Mouse (Mus musculus): Measurements from ENCODE around the gene Ccl5. TPM values are rescaled to one million over a fixed set of nuclear protein-coding genes. Genes with fewer than 3 reads are reported as not detected.

The Ccl5 gene
- polyA plus RNA-seq, 1 experiment from 2014 or later: not detected

Other genes starting within 250 kb of the Ccl5 start
- 0.07 and 0.09 TPM in 2 replicates for gene Slfn14, start 243.8 kb downstream of the Ccl5 start, polyA plus RNA-seq (2015; fragmentation: Nextera tagmentation; extraction: Ambion mirVana)
- 111 and 117 TPM in 2 replicates for gene Ap2b1, start 231.5 kb downstream of the Ccl5 start, polyA plus RNA-seq (2015; fragmentation: Nextera tagmentation; extraction: Ambion mirVana)
- gene Pex12, start 227.9 kb downstream of the Ccl5 start, polyA plus RNA-seq (2015; fragmentation: Nextera tagmentation; extraction: Ambion mirVana): 15.6 and 15.9 TPM in 2 replicates
- 44.2 and 48.6 TPM in 2 replicates for gene Rasl10b, start 121.4 kb downstream of the Ccl5 start, polyA plus RNA-seq (2015; fragmentation: Nextera tagmentation; extraction: Ambion mirVana)
- 0.41 and 0.91 TPM in 2 replicates for gene Gas2l2, start 101.1 kb downstream of the Ccl5 start, polyA plus RNA-seq (2015; fragmentation: Nextera tagmentation; extraction: Ambion mirVana)
- 0.42 and 0.78 TPM in 2 replicates for gene 1700020L24Rik, start 92.8 kb downstream of the Ccl5 start, polyA plus RNA-seq (2015; fragmentation: Nextera tagmentation; extraction: Ambion mirVana)
- 4.2 TPM in 2 replicates for gene Mmp28, start 67.4 kb downstream of the Ccl5 start, polyA plus RNA-seq (2015; fragmentation: Nextera tagmentation; extraction: Ambion mirVana)
- gene Taf15, start 57.4 kb downstream of the Ccl5 start, polyA plus RNA-seq (2015; fragmentation: Nextera tagmentation; extraction: Ambion mirVana): 9.9 and 12.2 TPM in 2 replicates
- not detected in 2 replicates for gene Heatr9, start 8.3 kb downstream of the Ccl5 start, polyA plus RNA-seq (2015; fragmentation: Nextera tagmentation; extraction: Ambion mirVana)
- 3.0 and 3.9 TPM in 2 replicates for gene Ccl9, start 48.1 kb upstream of the Ccl5 start, polyA plus RNA-seq (2015; fragmentation: Nextera tagmentation; extraction: Ambion mirVana)
- gene Ccl6, start 62.6 kb upstream of the Ccl5 start, polyA plus RNA-seq (2015; fragmentation: Nextera tagmentation; extraction: Ambion mirVana): 2.7 and 4.6 TPM in 2 replicates
- gene Rpl9-ps1, start 115.1 kb upstream of the Ccl5 start, polyA plus RNA-seq (2015; fragmentation: Nextera tagmentation; extraction: Ambion mirVana): not detected in 2 replicates
- 0.94 and 1.8 TPM in 2 replicates for gene Ccl3, start 118.8 kb upstream of the Ccl5 start, polyA plus RNA-seq (2015; fragmentation: Nextera tagmentation; extraction: Ambion mirVana)
- gene Ccl4, start 132.1 kb upstream of the Ccl5 start, polyA plus RNA-seq (2015; fragmentation: Nextera tagmentation; extraction: Ambion mirVana): 0.80 and 2.0 TPM in 2 replicates
- 1.00 and 1.0 TPM in 2 replicates for gene Wfdc17, start 173.5 kb upstream of the Ccl5 start, polyA plus RNA-seq (2015; fragmentation: Nextera tagmentation; extraction: Ambion mirVana)
- gene Wfdc18, start 178.5 kb upstream of the Ccl5 start, polyA plus RNA-seq (2015; fragmentation: Nextera tagmentation; extraction: Ambion mirVana): not detected in 2 replicates
- gene Wfdc21, start 216.4 kb upstream of the Ccl5 start, polyA plus RNA-seq (2015; fragmentation: Nextera tagmentation; extraction: Ambion mirVana): not detected in 2 replicates
- gene Heatr6, start 223.2 kb upstream of the Ccl5 start, polyA plus RNA-seq (2015; fragmentation: Nextera tagmentation; extraction: Ambion mirVana): 31.3 and 32.7 TPM in 2 replicates

Measured in hindbrain, embryonic 15.5 days (tissue).